Mouse (Mus musculus): ENCODE measurements around the gene Btla.

GRCm38 (mm10) chr16:45297806-45298205 is 73.7 kb downstream of the Btla start:
- TF ChIP-seq POLR2A (IDR thresholded peaks at IDR 0.05; ENCODE audit: control insufficient read depth, low read depth, low read length) (no peak), CTCF (IDR thresholded peaks at IDR 0.05; ENCODE audit: control insufficient read depth, insufficient read depth, insufficient replicate concordance, low read depth, low read length) (no peak)

All from testis, adult 2 months (tissue).